Mouse (Mus musculus) kidney, embryonic 14.5 days (tissue): ENCODE data around the gene Gm853. TPM values are rescaled to one million over a fixed set of nuclear protein-coding genes. Genes with fewer than 3 reads are reported as not detected.
A peak's percentile ranks its signal among the peaks of the same experiment; 100 is the strongest.

Source experiments
- ATAC-seq: fragments of 200-750 bp; cut with Nextera tagmentation; 2 replicates; pipeline ENCODE4 v1.8.0; 2017; ENCODE audit warnings: moderate number of reproducible peaks, mild to moderate bottlenecking, moderate TSS enrichment, moderate library complexity; ENCODE audit not compliant: low FRiP score, low TSS enrichment
- H3K27ac ChIP-seq: fragments of 300-500 bp; sonication (generic); 2 replicates; pipeline ENCODE4 v1.5.1; 2014; ENCODE audit warnings: low read depth, mild to moderate bottlenecking, low read length, moderate library complexity, mixed read lengths
- H3K27me3 ChIP-seq: fragments of 300-500 bp; sonication (generic); 2 replicates; pipeline ENCODE4 v1.6.1; 2014; ENCODE audit warnings: mild to moderate bottlenecking, low read length; ENCODE audit not compliant: control insufficient read depth, insufficient read depth
- H3K36me3 ChIP-seq: fragments of 300-500 bp; sonication (generic); 2 replicates; pipeline ENCODE4 v1.6.1; 2014; ENCODE audit warnings: low read length, mixed read lengths; ENCODE audit not compliant: control insufficient read depth, insufficient read depth
- H3K4me1 ChIP-seq: fragments of 300-500 bp; sonication (generic); 2 replicates; pipeline ENCODE4 v1.6.1; 2014; ENCODE audit warnings: low read length, mixed read lengths; ENCODE audit not compliant: control insufficient read depth, insufficient read depth
- H3K4me2 ChIP-seq: fragments of 300-500 bp; sonication (generic); replicated peaks from 2 replicates; pipeline ENCODE4 v1.6.1; 2014; ENCODE audit warnings: low read depth, mild to moderate bottlenecking, low read length
- H3K4me3 ChIP-seq: fragments of 300-500 bp; sonication (generic); 2 replicates; pipeline ENCODE4 v1.5.1; 2014; ENCODE audit warnings: mild to moderate bottlenecking, low read length
- H3K9ac ChIP-seq: fragments of 300-500 bp; sonication (generic); 2 replicates; pipeline ENCODE4 v1.6.1; 2014; ENCODE audit warnings: low read depth, mild to moderate bottlenecking, low read length, moderate library complexity
- H3K9me3 ChIP-seq: fragments of 300-500 bp; sonication (generic); 2 replicates; pipeline ENCODE4 v1.6.1; 2016; ENCODE audit warnings: low read length; ENCODE audit not compliant: control insufficient read depth
- WGBS: fragments of 180-500 bp; shearing (Covaris S2); extraction: QIAGEN DNeasy Blood & Tissue Kit; methylation state at CpG from one replicate; pipeline ENCODE4 v1.1.7; 2014; 5-methylcytosine and 5-hydroxymethylcytosine counted together
- polyA plus RNA-seq: library from polyadenylated mRNA; unstranded; fragments of >200 nt; fragmentation: Nextera tagmentation; extraction: Ambion mirVana; gene quantifications from 2 replicates; pipeline ENCODE4 v1.2.1, GENCODE M21; 2014

Gene Gm853
- polyA plus RNA-seq = not detected in 2 replicates

GRCm38 (mm10) chr4:130222179-130222578, at the start of gene Gm853:
Gm853 (minus strand) TSS chr4:130222401.
- Histone ChIP-seq H3K36me3 (no peaks in the 10 kb centered on the region), H3K4me1 (no peaks in the 10 kb centered on the region), H3K9ac (no peak within 1 kb of the TSS), H3K9me3 (no peaks in the 10 kb centered on the region), H3K4me2 (no peak within 1 kb of the TSS), H3K27me3 (no peaks in the 10 kb centered on the region), H3K4me3 (no peak within 1 kb of the TSS), H3K27ac (no peak within 1 kb of the TSS)
- WGBS = 74% methylated on average over 4 of the region's 4 CpGs
- no peak for ATAC-seq

GRCm38 (mm10) chr4:130270611-130271347, 48.6 kb upstream of the Gm853 start:
- Histone ChIP-seq H3K4me3 (no peak overlapping the region), H3K4me1 (0 out of 2 replicates have a peak, but pooled peaks cover 10% of the 10 kb centered on the region), H3K27ac (no peak overlapping the region), H3K27me3 (peaks cover 7% of the 10 kb centered on the region), H3K4me2 (no peak overlapping the region), H3K9ac (no peak overlapping the region), H3K36me3 (no peaks in the 10 kb centered on the region), H3K9me3 (no peaks in the 10 kb centered on the region)
- no peak for ATAC-seq
- 85% methylated on average over 6 of the region's 6 CpGs for WGBS

GRCm38 (mm10) chr4:130270089-130270488, 47.9 kb upstream of the Gm853 start:
- Histone ChIP-seq H3K4me3 (no peak overlapping the region), H3K4me2 (no peak overlapping the region), H3K27ac (no peak overlapping the region), H3K27me3 (peaks cover under 1% of the 10 kb centered on the region), H3K4me1 (0 out of 2 replicates have a peak, but pooled peaks cover 10% of the 10 kb centered on the region), H3K36me3 (no peaks in the 10 kb centered on the region), H3K9me3 (no peaks in the 10 kb centered on the region), H3K9ac (no peak overlapping the region)
- no peak for ATAC-seq
- 84% methylated on average over 8 of the region's 8 CpGs for WGBS

- WGBS = 89% methylated on average over 10 of the region's 10 CpGs
- H3K27ac ChIP-seq = no peak overlapping the region
- H3K4me3 ChIP-seq = no peak overlapping the region
Measured at GRCm38 (mm10) chr4:130268736-130269135, 46.5 kb upstream of the Gm853 start.

GRCm38 (mm10) chr4:130267069-130267468, 44.9 kb upstream of the Gm853 start:
- 0 out of 2 replicates have a peak, but pooled peaks cover 1% of the 10 kb centered on the region for H3K36me3 ChIP-seq
- H3K27me3 ChIP-seq = no peaks in the 10 kb centered on the region
- no peak for ATAC-seq
- no peak overlapping the region for H3K9ac ChIP-seq
- H3K9me3 ChIP-seq = no peaks in the 10 kb centered on the region
- H3K4me3 ChIP-seq = no peak overlapping the region
- 79% methylated on average over 7 of the region's 7 CpGs for WGBS
- H3K27ac ChIP-seq = no peak overlapping the region
- H3K4me1 ChIP-seq = peaks cover 12% of the 10 kb centered on the region
- H3K4me2 ChIP-seq = no peak overlapping the region

More at GRCm38 (mm10) chr4:130268736-130269135, 46.5 kb upstream of the Gm853 start:
- no peak for ATAC-seq
- no peak overlapping the region for H3K9ac ChIP-seq
- H3K4me1 ChIP-seq = peaks cover 15% of the 10 kb centered on the region
- H3K27me3 ChIP-seq = no peaks in the 10 kb centered on the region
- no peak overlapping the region for H3K4me2 ChIP-seq
- no peaks in the 10 kb centered on the region for H3K36me3 ChIP-seq
- no peaks in the 10 kb centered on the region for H3K9me3 ChIP-seq

GRCm38 (mm10) chr4:130266601-130267000, 44.4 kb upstream of the Gm853 start:
- Histone ChIP-seq H3K27me3 (no peaks in the 10 kb centered on the region), H3K9ac (no peak overlapping the region), H3K27ac (no peak overlapping the region), H3K4me2 (0 out of 2 replicates have a peak overlapping the region, but pooled peaks have one; percentile 8), H3K36me3 (0 out of 2 replicates have a peak, but pooled peaks cover 2% of the 10 kb centered on the region), H3K4me3 (no peak overlapping the region), H3K4me1 (peaks cover 12% of the 10 kb centered on the region), H3K9me3 (no peaks in the 10 kb centered on the region)
- no peak for ATAC-seq
- WGBS = 54% methylated on average over 9 of the region's 9 CpGs

GRCm38 (mm10) chr4:130264698-130265349, 42.6 kb upstream of the Gm853 start:
- H3K27ac ChIP-seq = no peak overlapping the region
- ATAC-seq = peak; percentile 56
- no peaks in the 10 kb centered on the region for H3K9me3 ChIP-seq
- no peak overlapping the region for H3K9ac ChIP-seq
- H3K4me1 ChIP-seq = peaks cover 12% of the 10 kb centered on the region
- H3K36me3 ChIP-seq = 0 out of 2 replicates have a peak, but pooled peaks cover 2% of the 10 kb centered on the region
- H3K4me3 ChIP-seq = no peak overlapping the region
- 21% methylated on average over 24 of the region's 24 CpGs for WGBS
- H3K4me2 ChIP-seq = peak overlapping the region; percentile 5; the same call in 1 of the 2 replicates
- no peaks in the 10 kb centered on the region for H3K27me3 ChIP-seq

GRCm38 (mm10) chr4:130264131-130264530, 41.9 kb upstream of the Gm853 start:
- Histone ChIP-seq H3K36me3 (0 out of 2 replicates have a peak, but pooled peaks cover 2% of the 10 kb centered on the region), H3K4me2 (peak overlapping the region; percentile 5; the same call in 1 of the 2 replicates), H3K27me3 (no peaks in the 10 kb centered on the region), H3K9me3 (no peaks in the 10 kb centered on the region), H3K27ac (no peak overlapping the region), H3K9ac (no peak overlapping the region), H3K4me1 (peaks cover 12% of the 10 kb centered on the region), H3K4me3 (no peak overlapping the region)
- ATAC-seq = peak; percentile 76; the same call in 1 of the 2 replicates
- 7% methylated on average over 11 of the region's 11 CpGs for WGBS

- no peak overlapping the region for H3K27ac ChIP-seq
- no peak overlapping the region for H3K4me3 ChIP-seq
- no peaks in the 10 kb centered on the region for H3K9me3 ChIP-seq
- WGBS = 28% methylated on average over 5 of the region's 5 CpGs
- no peak overlapping the region for H3K4me2 ChIP-seq
- peaks cover 2% of the 10 kb centered on the region; the same call in 1 of the 2 replicates for H3K36me3 ChIP-seq
- peaks cover 12% of the 10 kb centered on the region for H3K4me1 ChIP-seq
- no peak for ATAC-seq
- H3K9ac ChIP-seq = no peak overlapping the region
- no peaks in the 10 kb centered on the region for H3K27me3 ChIP-seq
Measured at GRCm38 (mm10) chr4:130260406-130260805, 38.2 kb upstream of the Gm853 start.
